Mouse (Mus musculus) MEL (cell line): ENCODE results near the gene Fdxr.

Source experiments
- CTCF ChIP-seq, 3 experiments: IDR thresholded peaks in 2 of 3; conservative IDR thresholded peaks in 1 of 3; 2 replicates each; pipeline ENCODE4 v1.5.1; 2011 to 2012; ENCODE audit warnings: low read length in 3 of 3, low read depth in 2 of 3, mild to moderate bottlenecking in 2 of 3, improper control_type of control experiment in 1 of 3, inconsistent platforms in 1 of 3, mixed read lengths in 1 of 3, moderate library complexity in 1 of 3; ENCODE audit not compliant: control insufficient read depth in 1 of 3, insufficient read depth in 1 of 3, poor library complexity in 1 of 3, severe bottlenecking in 1 of 3
- HCFC1 ChIP-seq: IDR thresholded peaks from 2 replicates; pipeline ENCODE4 v1.6.1; 2012; ENCODE audit warnings: low read depth, mild to moderate bottlenecking, inconsistent platforms, low read length, improper control_type of control experiment, moderate library complexity

DNA sequence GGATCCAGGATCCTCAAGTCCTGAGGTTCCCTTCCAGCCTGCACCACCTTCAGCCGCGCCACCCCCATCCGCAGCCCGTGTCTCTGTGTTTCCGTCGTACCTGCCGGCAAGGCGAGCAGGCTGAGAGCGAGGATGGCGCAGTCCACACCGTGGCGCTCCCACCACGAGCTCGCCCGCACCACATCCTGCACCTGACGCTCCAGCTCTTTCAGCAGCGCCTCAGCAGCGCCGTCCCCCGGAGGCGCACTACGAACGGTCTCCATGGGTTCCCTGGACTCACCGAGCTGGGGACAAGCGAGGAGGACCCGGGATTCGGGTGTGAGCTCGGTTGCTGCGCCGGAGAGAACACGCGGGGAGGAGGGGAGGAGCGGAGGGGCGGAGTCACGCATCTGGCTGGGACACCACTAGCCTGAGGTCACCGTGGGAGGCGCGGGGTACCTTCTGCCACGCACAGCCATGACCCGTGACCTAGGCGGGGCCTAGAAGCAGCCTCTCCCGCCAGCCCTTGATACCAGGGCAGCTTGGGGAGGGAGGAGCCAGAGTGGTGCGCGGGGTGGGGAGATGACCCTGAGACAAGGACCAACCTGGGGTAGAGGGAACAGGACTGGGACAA lies 20.5 kb upstream of the Fdxr start, which contains the start of gene Fads6:
- TF ChIP-seq CTCF (IDR thresholded peaks at IDR 0.05 in 2 of 3, conservative IDR thresholded peaks at IDR 0.05 in 1 of 3; ENCODE audit: control insufficient read depth in 1 of 3, insufficient read depth in 1 of 3, low read depth in 2 of 3, low read length in 3 of 3, poor library complexity in 1 of 3, severe bottlenecking in 1 of 3) = peak in 2 of 3 experiments; percentile 34 to 48; a peak in 4 of 6 replicates
- no peak for TF ChIP-seq HCFC1
